Mouse (Mus musculus) midbrain, embryonic 16.5 days (tissue): ENCODE data around the gene Ablim1. TPM values are rescaled to one million over a fixed set of nuclear protein-coding genes. Genes with fewer than 3 reads are reported as not detected.

Experiments used
- ATAC-seq: fragments of 200-750 bp; cut with Nextera tagmentation; 2 replicates; pipeline ENCODE4 v1.8.0; 2017; ENCODE audit warnings: moderate TSS enrichment
- H3K27ac ChIP-seq: fragments of 300-500 bp; sonication (generic); 2 replicates; pipeline ENCODE4 v1.5.1; 2014; ENCODE audit warnings: mild to moderate bottlenecking, low read length, mixed read lengths
- H3K27me3 ChIP-seq: fragments of 300-500 bp; sonication (generic); 2 replicates; pipeline ENCODE4 v1.6.1; 2014; ENCODE audit warnings: low read depth, low read length, mixed read lengths; ENCODE audit not compliant: control insufficient read depth, insufficient read depth
- H3K36me3 ChIP-seq: fragments of 300-500 bp; sonication (generic); 2 replicates; pipeline ENCODE4 v1.6.1; 2014; ENCODE audit warnings: mild to moderate bottlenecking, low read length, moderate library complexity, mixed read lengths; ENCODE audit not compliant: control insufficient read depth, insufficient read depth
- H3K4me1 ChIP-seq: fragments of 300-500 bp; sonication (generic); 2 replicates; pipeline ENCODE4 v1.6.1; 2014; ENCODE audit warnings: mild to moderate bottlenecking, low read length, mixed read lengths; ENCODE audit not compliant: control insufficient read depth, insufficient read depth
- H3K4me2 ChIP-seq: fragments of 300-500 bp; sonication (generic); 2 replicates; pipeline ENCODE4 v1.6.1; 2014; ENCODE audit warnings: mild to moderate bottlenecking, low read length, mixed read lengths
- H3K4me3 ChIP-seq: fragments of 300-500 bp; sonication (generic); 2 replicates; pipeline ENCODE4 v1.5.1; 2014; ENCODE audit warnings: low read depth, mild to moderate bottlenecking, low read length, moderate library complexity, mixed read lengths
- H3K9ac ChIP-seq: fragments of 300-500 bp; sonication (generic); 2 replicates; pipeline ENCODE4 v1.6.1; 2014; ENCODE audit warnings: low read depth, low read length, mixed read lengths
- H3K9me3 ChIP-seq: fragments of 300-500 bp; sonication (generic); replicated peaks from 2 replicates; pipeline ENCODE4 v1.6.1; 2014; ENCODE audit warnings: mild to moderate bottlenecking, low read length, mixed read lengths; ENCODE audit not compliant: control insufficient read depth, poor library complexity, severe bottlenecking
- WGBS: fragments of 180-500 bp; shearing (Covaris S2); extraction: QIAGEN DNeasy Blood & Tissue Kit; methylation state at CpG from one replicate; pipeline ENCODE4 v1.1.7; 2014; 5-methylcytosine and 5-hydroxymethylcytosine counted together
- polyA plus RNA-seq: library from polyadenylated mRNA; unstranded; fragments of >200 nt; fragmentation: Nextera tagmentation; extraction: Ambion mirVana; gene quantifications from 2 replicates; pipeline ENCODE4 v1.2.1, GENCODE M21; 2015

Ablim1 gene
- polyA plus RNA-seq, 1 experiment from 2014 or later = 66.2 TPM

- Histone ChIP-seq H3K9me3 (no peaks in the 10 kb centered on the region), H3K27ac (no peak overlapping the region), H3K4me2 (peak overlapping the region; percentile 93), H3K36me3 (no peaks in the 10 kb centered on the region), H3K4me3 (peak overlapping the region; percentile 47), H3K4me1 (peaks cover 8% of the 10 kb centered on the region), H3K9ac (peak overlapping the region; percentile 54; the same call in 1 of the 2 replicates), H3K27me3 (peaks cover 10% of the 10 kb centered on the region)
- 65% methylated on average over 16 of the region's 16 CpGs for WGBS
- ATAC-seq = no peak
Measured at GRCm38 (mm10) chr19:57007291-57007690, 307.4 kb downstream of the Ablim1 start.

GRCm38 (mm10) chr19:57006841-57007240 lies 307.9 kb downstream of the Ablim1 start:
- Histone ChIP-seq H3K36me3 (no peaks in the 10 kb centered on the region), H3K4me3 (peak overlapping the region; percentile 47), H3K9ac (no peak overlapping the region), H3K27ac (no peak overlapping the region), H3K9me3 (no peaks in the 10 kb centered on the region), H3K4me1 (peaks cover 8% of the 10 kb centered on the region), H3K27me3 (peaks cover 10% of the 10 kb centered on the region), H3K4me2 (peak overlapping the region; percentile 93)
- 58% methylated on average over 13 of the region's 13 CpGs for WGBS
- ATAC-seq = no peak

- Histone ChIP-seq H3K36me3 (no peaks in the 10 kb centered on the region), H3K4me3 (no peak overlapping the region), H3K9me3 (no peaks in the 10 kb centered on the region), H3K9ac (no peak overlapping the region), H3K4me2 (no peak overlapping the region), H3K27ac (no peak overlapping the region), H3K27me3 (peaks cover 10% of the 10 kb centered on the region), H3K4me1 (peaks cover 8% of the 10 kb centered on the region)
- WGBS = 94% methylated on average over 4 of the region's 4 CpGs
- no peak for ATAC-seq
Measured at GRCm38 (mm10) chr19:57005062-57005461, 309.7 kb downstream of the Ablim1 start.

GRCm38 (mm10) chr19:57003460-57003810 lies 311.3 kb downstream of the Ablim1 start:
- Histone ChIP-seq H3K4me3 (no peak overlapping the region), H3K9ac (no peak overlapping the region), H3K27ac (peak overlapping the region; percentile 28; the same call in 1 of the 2 replicates), H3K36me3 (no peaks in the 10 kb centered on the region), H3K4me2 (peak overlapping the region; percentile 7; the same call in 1 of the 2 replicates), H3K27me3 (peaks cover 7% of the 10 kb centered on the region), H3K9me3 (no peaks in the 10 kb centered on the region), H3K4me1 (peaks cover 8% of the 10 kb centered on the region)
- ATAC-seq = no peak
- 25% methylated on average over 7 of the region's 7 CpGs for WGBS

- 77% methylated on average over 12 of the region's 12 CpGs for WGBS
- Histone ChIP-seq H3K4me2 (no peak overlapping the region; the same call in 1 of the 2 replicates), H3K27me3 (peaks cover 4% of the 10 kb centered on the region), H3K4me3 (no peak overlapping the region), H3K36me3 (no peaks in the 10 kb centered on the region), H3K4me1 (peaks cover 4% of the 10 kb centered on the region), H3K27ac (peak overlapping the region; percentile 28; the same call in 1 of the 2 replicates), H3K9me3 (no peaks in the 10 kb centered on the region), H3K9ac (no peak overlapping the region)
- ATAC-seq = no peak
Measured at GRCm38 (mm10) chr19:57002741-57003459, 311.8 kb downstream of the Ablim1 start.

- Histone ChIP-seq H3K27ac (no peak overlapping the region), H3K9me3 (no peaks in the 10 kb centered on the region), H3K9ac (no peak overlapping the region), H3K36me3 (no peaks in the 10 kb centered on the region), H3K27me3 (no peaks in the 10 kb centered on the region), H3K4me2 (no peak overlapping the region), H3K4me1 (peaks cover 5% of the 10 kb centered on the region), H3K4me3 (no peak overlapping the region)
- ATAC-seq = no peak
- 92% methylated on average over 4 of the region's 4 CpGs for WGBS
Measured at GRCm38 (mm10) chr19:57001926-57002325, 312.8 kb downstream of the Ablim1 start.

- Histone ChIP-seq H3K9me3 (no peaks in the 10 kb centered on the region), H3K4me2 (no peak overlapping the region), H3K27me3 (no peaks in the 10 kb centered on the region), H3K9ac (no peak overlapping the region), H3K4me1 (peaks cover 8% of the 10 kb centered on the region), H3K4me3 (no peak overlapping the region), H3K36me3 (no peaks in the 10 kb centered on the region), H3K27ac (no peak overlapping the region)
- WGBS = 91% methylated on average over 5 of the region's 5 CpGs
- ATAC-seq = no peak
Measured at GRCm38 (mm10) chr19:57000592-57000991, 314.1 kb downstream of the Ablim1 start.

- H3K36me3 ChIP-seq = no peaks in the 10 kb centered on the region
- H3K27me3 ChIP-seq = no peaks in the 10 kb centered on the region
- H3K4me1 ChIP-seq = peaks cover 8% of the 10 kb centered on the region
- H3K9me3 ChIP-seq = no peaks in the 10 kb centered on the region
- H3K4me2 ChIP-seq = no peak overlapping the region
- ATAC-seq = no peak
- WGBS = 77% methylated on average over 2 of the region's 2 CpGs
- H3K9ac ChIP-seq = no peak overlapping the region
- no peak overlapping the region for H3K27ac ChIP-seq
- no peak overlapping the region for H3K4me3 ChIP-seq
Measured at GRCm38 (mm10) chr19:56999781-57000180, 314.9 kb downstream of the Ablim1 start.

- Histone ChIP-seq H3K4me2 (no peak overlapping the region), H3K27ac (0 out of 2 replicates have a peak overlapping the region, but pooled peaks have one; percentile 38), H3K9ac (no peak overlapping the region), H3K4me3 (no peak overlapping the region), H3K27me3 (no peaks in the 10 kb centered on the region), H3K9me3 (no peaks in the 10 kb centered on the region), H3K36me3 (no peaks in the 10 kb centered on the region), H3K4me1 (peaks cover 8% of the 10 kb centered on the region)
- WGBS = 72% methylated on average over 2 of the region's 2 CpGs
- ATAC-seq = no peak
Measured at GRCm38 (mm10) chr19:56998910-56999309, 315.8 kb downstream of the Ablim1 start.
